Mouse (Mus musculus): ENCODE measurements around the gene Sorl1. TPM values are rescaled to one million over a fixed set of nuclear protein-coding genes. Genes with fewer than 3 reads are reported as not detected.

Sorl1 gene
- polyA plus RNA-seq, 1 experiment from 2014 or later = 5.0 TPM

DNA sequence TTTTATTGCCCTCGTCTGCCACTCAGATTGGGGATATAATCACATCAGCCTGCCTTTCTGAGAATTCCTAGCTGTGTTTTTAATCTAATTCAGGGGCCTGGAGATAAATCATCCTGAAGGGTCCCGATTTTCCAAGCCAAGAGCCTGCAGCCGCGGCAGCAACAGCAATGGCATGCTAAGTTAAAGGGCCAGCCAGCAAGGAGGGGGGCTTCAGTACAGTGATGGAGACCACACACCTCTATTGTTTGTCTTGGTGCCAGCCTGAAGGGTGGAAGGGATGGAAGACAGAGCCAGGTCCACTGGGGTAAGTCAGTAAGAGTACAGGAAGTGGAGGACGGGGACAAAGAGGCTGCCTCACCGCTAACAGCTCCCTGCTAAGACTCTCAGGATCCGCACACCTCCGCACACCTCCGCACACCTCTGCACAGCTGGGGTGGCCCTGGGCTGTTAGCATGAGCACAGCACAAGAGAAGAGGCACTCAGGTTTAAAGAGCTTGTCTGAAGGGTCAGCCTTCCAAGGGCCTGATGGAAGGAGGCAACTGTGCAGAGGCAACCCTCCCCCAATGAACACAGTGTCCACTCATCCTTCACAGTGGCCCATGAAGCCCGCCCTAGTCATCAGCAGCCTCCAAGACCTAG lies 7.6 kb downstream of the Sorl1 start:
- Histone ChIP-seq H3K4me3 (no peak overlapping the region), H3K4me1 (peaks cover 14% of the 10 kb centered on the region), H3K27me3 (no peaks in the 10 kb centered on the region), H3K9me3 (no peaks in the 10 kb centered on the region), H3K27ac (no peak overlapping the region), H3K4me2 (no peak overlapping the region), H3K36me3 (no peaks in the 10 kb centered on the region), H3K9ac (no peak overlapping the region)
- ATAC-seq (ENCODE audit: insufficient number of reproducible peaks, low FRiP score, low TSS enrichment, low read depth) = no peak
- WGBS = 55% methylated on average over 10 of the region's 10 CpGs

DNA sequence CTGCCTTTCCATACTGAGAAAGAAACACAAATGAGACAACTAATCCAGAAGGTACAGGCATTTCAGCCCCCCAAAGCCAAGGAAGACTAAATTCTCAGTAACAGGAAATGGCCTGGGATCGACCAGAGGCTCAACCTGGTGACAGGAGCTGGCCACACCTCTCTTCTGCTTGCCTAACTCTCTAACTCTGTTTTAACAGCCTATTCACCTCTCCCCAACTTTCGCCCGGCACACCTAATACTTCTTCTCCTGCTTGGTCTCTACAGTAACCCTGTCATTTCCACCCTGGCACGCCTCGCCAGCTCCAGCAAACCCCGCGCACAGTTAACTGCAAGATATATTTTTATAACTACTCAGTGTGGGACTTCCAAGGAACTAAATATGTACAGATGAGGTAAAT lies 9.0 kb downstream of the Sorl1 start:
- H3K27ac ChIP-seq = no peak overlapping the region
- 34% methylated on average over 7 of the region's 7 CpGs for WGBS
- H3K4me2 ChIP-seq = no peak overlapping the region
- no peak overlapping the region for H3K9ac ChIP-seq
- no peaks in the 10 kb centered on the region for H3K36me3 ChIP-seq
- no peaks in the 10 kb centered on the region for H3K9me3 ChIP-seq
- no peaks in the 10 kb centered on the region for H3K27me3 ChIP-seq
- no peak for ATAC-seq (ENCODE audit: insufficient number of reproducible peaks, low FRiP score, low TSS enrichment, low read depth)
- no peak overlapping the region for H3K4me3 ChIP-seq
- peaks cover 14% of the 10 kb centered on the region for H3K4me1 ChIP-seq

DNA sequence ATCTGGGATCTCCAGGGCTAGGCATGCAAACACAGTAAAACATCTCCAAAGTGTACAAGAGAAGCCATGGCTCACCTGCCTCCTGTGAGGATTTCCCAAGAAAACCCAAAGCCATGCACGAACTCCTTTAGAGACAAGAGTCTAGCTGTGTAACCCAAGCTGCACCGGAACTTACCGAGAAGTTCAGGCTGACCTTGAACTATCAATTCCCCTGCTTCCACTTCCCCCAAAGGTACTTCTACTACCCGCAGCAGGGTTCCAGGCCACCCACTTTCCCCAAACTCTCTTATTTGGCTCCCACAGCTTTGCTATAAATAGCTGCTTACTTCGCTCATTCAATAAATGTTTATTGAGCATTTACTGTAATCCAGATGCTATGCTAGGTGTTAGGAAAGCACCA lies 10.8 kb downstream of the Sorl1 start:
- H3K27me3 ChIP-seq = no peaks in the 10 kb centered on the region
- no peak overlapping the region for H3K27ac ChIP-seq
- peaks cover 17% of the 10 kb centered on the region for H3K4me1 ChIP-seq
- no peaks in the 10 kb centered on the region for H3K9me3 ChIP-seq
- ATAC-seq (ENCODE audit: insufficient number of reproducible peaks, low FRiP score, low TSS enrichment, low read depth) = no peak
- no peak overlapping the region for H3K9ac ChIP-seq
- no peaks in the 10 kb centered on the region for H3K36me3 ChIP-seq
- no peak overlapping the region for H3K4me2 ChIP-seq
- WGBS = 59% methylated on average over 5 of the region's 5 CpGs
- no peak overlapping the region for H3K4me3 ChIP-seq

DNA sequence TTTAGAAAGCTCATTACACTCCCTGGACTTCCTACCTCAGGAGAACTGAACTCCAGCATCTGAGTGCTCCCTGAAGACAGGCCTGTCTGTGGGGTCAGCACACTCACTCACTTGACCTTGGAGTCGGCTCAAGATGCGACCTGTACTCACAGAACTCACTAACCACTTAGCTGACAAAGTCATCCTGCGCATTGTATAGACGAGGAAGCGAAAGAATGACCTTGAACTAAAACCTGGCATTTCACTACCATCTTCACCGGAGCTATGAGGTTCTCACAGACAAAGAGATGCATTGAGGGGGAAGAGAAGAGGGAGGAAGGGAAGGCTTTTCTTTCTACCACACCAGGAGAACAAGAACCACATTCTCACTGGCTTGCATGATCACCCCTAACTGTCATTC lies 11.4 kb downstream of the Sorl1 start:
- H3K36me3 ChIP-seq = no peaks in the 10 kb centered on the region
- H3K4me1 ChIP-seq = peaks cover 17% of the 10 kb centered on the region
- no peaks in the 10 kb centered on the region for H3K27me3 ChIP-seq
- ATAC-seq (ENCODE audit: insufficient number of reproducible peaks, low FRiP score, low TSS enrichment, low read depth) = no peak
- 88% methylated on average over 6 of the region's 6 CpGs for WGBS
- no peaks in the 10 kb centered on the region for H3K9me3 ChIP-seq
- no peak overlapping the region for H3K27ac ChIP-seq
- H3K4me3 ChIP-seq = no peak overlapping the region
- H3K9ac ChIP-seq = no peak overlapping the region
- no peak overlapping the region for H3K4me2 ChIP-seq

DNA sequence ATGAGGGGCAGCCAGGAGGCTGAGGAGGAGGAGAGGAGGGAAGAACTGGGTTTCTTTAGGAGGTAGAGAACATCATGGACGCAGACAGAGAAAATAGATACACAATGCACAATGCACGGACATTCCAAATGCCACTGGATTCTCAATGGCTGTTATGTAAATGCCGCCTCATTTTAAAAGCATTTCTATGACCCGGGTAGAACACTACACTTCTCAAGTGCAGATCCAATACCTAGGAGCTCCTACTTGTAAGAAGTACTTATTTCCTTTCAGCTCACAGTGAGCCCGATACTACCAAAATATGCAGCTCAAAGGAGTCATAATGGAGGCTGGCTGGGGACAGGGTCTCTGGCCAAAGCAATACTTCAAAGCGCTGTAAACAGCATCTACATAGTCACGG lies 12.8 kb downstream of the Sorl1 start:
- Histone ChIP-seq H3K9ac (no peak overlapping the region), H3K4me2 (no peak overlapping the region), H3K27me3 (no peaks in the 10 kb centered on the region), H3K4me1 (peaks cover 12% of the 10 kb centered on the region), H3K9me3 (no peaks in the 10 kb centered on the region), H3K4me3 (no peak overlapping the region), H3K36me3 (no peaks in the 10 kb centered on the region), H3K27ac (no peak overlapping the region)
- 90% methylated on average over 7 of the region's 7 CpGs for WGBS
- no peak for ATAC-seq (ENCODE audit: insufficient number of reproducible peaks, low FRiP score, low TSS enrichment, low read depth)

DNA sequence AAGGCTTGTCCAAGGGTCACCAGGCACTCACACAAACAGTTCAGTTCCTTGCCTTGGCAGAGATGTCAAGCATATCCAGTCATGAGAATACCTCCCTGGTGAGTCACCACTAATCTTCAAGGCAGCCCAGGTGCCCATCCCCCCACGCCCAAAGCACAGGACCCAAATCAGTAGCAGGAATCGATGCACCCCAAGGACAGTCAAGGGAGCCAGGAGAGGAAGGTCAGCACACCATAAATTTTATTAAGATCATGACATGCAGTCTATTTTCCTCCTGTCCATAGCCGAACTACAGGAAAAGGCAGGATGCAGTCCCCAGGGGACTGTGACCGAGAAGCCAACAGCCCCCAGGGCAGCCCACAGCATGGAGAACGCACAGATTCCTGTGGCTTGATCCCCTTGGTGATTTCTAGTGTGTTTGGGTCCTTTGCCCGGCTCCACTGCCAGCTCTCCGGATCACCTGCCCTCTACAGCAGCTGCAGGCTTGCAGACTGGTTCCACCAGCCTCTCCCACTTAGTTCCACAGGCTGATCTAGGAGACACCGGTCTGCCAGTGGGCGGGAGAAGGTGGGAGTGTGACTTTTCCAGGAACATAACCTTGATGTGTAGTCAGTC lies 14.2 kb downstream of the Sorl1 start:
- Histone ChIP-seq H3K4me3 (no peak overlapping the region), H3K9me3 (no peaks in the 10 kb centered on the region), H3K36me3 (no peaks in the 10 kb centered on the region), H3K27ac (0 out of 2 replicates have a peak overlapping the region, but pooled peaks have one; percentile 43), H3K4me1 (peaks cover 6% of the 10 kb centered on the region), H3K4me2 (no peak overlapping the region), H3K9ac (no peak overlapping the region), H3K27me3 (no peaks in the 10 kb centered on the region)
- WGBS = 42% methylated on average over 9 of the region's 9 CpGs
- no peak for ATAC-seq (ENCODE audit: insufficient number of reproducible peaks, low FRiP score, low TSS enrichment, low read depth)

- Histone ChIP-seq H3K4me3 (no peak overlapping the region), H3K9ac (no peak overlapping the region), H3K27ac (0 out of 2 replicates have a peak overlapping the region, but pooled peaks have one; percentile 9), H3K4me2 (no peak overlapping the region), H3K36me3 (no peaks in the 10 kb centered on the region), H3K9me3 (no peaks in the 10 kb centered on the region), H3K4me1 (peaks cover 6% of the 10 kb centered on the region), H3K27me3 (no peaks in the 10 kb centered on the region)
- WGBS = 61% methylated on average over 5 of the region's 5 CpGs
- ATAC-seq (ENCODE audit: insufficient number of reproducible peaks, low FRiP score, low TSS enrichment, low read depth) = no peak
Observed at GRCm38 (mm10) chr9:42109131-42109530, 15.0 kb downstream of the Sorl1 start.

- ATAC-seq (ENCODE audit: insufficient number of reproducible peaks, low FRiP score, low TSS enrichment, low read depth) = 0 out of 2 replicates have a peak, but pooled peaks have one; percentile 40
- Histone ChIP-seq H3K27me3 (no peaks in the 10 kb centered on the region), H3K4me1 (peaks cover 6% of the 10 kb centered on the region), H3K4me3 (no peak overlapping the region), H3K9me3 (no peaks in the 10 kb centered on the region), H3K36me3 (no peaks in the 10 kb centered on the region), H3K27ac (no peak overlapping the region; the same call in 1 of the 2 replicates), H3K9ac (no peak overlapping the region), H3K4me2 (no peak overlapping the region)
- WGBS = 37% methylated on average over 6 of the region's 6 CpGs
Observed at GRCm38 (mm10) chr9:42108369-42108951, 15.6 kb downstream of the Sorl1 start.

- Histone ChIP-seq H3K27ac (no peak overlapping the region), H3K4me2 (no peak overlapping the region), H3K27me3 (no peaks in the 10 kb centered on the region), H3K36me3 (no peaks in the 10 kb centered on the region), H3K4me3 (no peak overlapping the region), H3K9ac (no peak overlapping the region), H3K9me3 (no peaks in the 10 kb centered on the region), H3K4me1 (peaks cover 6% of the 10 kb centered on the region)
- WGBS = 91% methylated on average over 10 of the region's 10 CpGs
- no peak for ATAC-seq (ENCODE audit: insufficient number of reproducible peaks, low FRiP score, low TSS enrichment, low read depth)
Observed at GRCm38 (mm10) chr9:42107062-42107461, 17.0 kb downstream of the Sorl1 start.

DNA sequence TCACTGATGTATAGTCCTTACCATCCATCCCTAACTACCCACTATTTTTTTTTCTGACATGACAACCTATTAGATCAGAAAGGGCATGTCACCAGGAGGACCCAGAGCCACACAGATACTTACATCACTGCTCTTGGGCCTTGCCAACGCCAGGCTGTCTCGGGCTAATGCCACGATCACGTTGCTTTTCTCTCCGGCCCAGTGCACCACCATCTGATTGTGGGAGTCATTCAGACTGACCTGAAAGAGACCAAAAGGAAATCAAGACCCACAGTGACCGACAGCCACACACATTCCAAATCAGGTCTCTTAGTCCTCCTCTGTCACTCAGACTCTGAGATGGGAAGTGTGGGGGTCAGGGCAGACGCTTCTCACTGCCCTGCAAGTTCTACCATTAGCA lies 17.8 kb downstream of the Sorl1 start:
- H3K9ac ChIP-seq = no peak overlapping the region

GRCm38 (mm10) chr9:42103546-42103945 lies 20.6 kb downstream of the Sorl1 start:
- ATAC-seq (ENCODE audit: insufficient number of reproducible peaks, low FRiP score, low TSS enrichment, low read depth) = no peak
- Histone ChIP-seq H3K4me2 (no peak overlapping the region), H3K36me3 (no peaks in the 10 kb centered on the region), H3K9ac (no peak overlapping the region), H3K4me1 (no peaks in the 10 kb centered on the region; the same call in 1 of the 2 replicates), H3K4me3 (no peak overlapping the region), H3K9me3 (no peaks in the 10 kb centered on the region), H3K27ac (no peak overlapping the region), H3K27me3 (no peaks in the 10 kb centered on the region)
- 88% methylated on average over 7 of the region's 7 CpGs for WGBS

More for the DNA sequence above, 17.8 kb downstream of the Sorl1 start:
- Histone ChIP-seq H3K27me3 (no peaks in the 10 kb centered on the region), H3K4me1 (peaks cover 6% of the 10 kb centered on the region), H3K27ac (no peak overlapping the region), H3K4me3 (no peak overlapping the region), H3K4me2 (no peak overlapping the region), H3K9me3 (no peaks in the 10 kb centered on the region), H3K36me3 (no peaks in the 10 kb centered on the region)
- WGBS = 91% methylated on average over 7 of the region's 7 CpGs
- no peak for ATAC-seq (ENCODE audit: insufficient number of reproducible peaks, low FRiP score, low TSS enrichment, low read depth)

DNA sequence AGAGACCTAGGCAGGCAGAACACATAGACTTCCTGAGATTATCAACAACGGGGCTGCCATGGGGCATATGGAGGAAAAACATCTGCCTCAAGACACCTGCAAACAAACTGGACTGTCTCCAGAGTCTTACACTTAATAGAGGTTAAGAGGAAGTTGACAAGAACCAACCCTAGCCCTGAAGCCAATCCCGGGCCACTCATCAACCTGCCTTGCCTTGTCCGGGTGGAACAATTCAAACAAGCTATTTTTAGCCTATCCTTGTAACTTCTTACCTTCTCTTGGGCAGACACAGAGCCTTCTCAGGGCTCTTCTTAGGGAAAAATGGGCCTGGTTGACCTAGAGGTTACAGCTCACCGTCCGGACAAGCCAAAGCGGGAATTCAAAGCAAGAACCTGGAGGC lies 22.1 kb downstream of the Sorl1 start:
- H3K4me3 ChIP-seq = no peak overlapping the region
- 77% methylated on average over 6 of the region's 6 CpGs for WGBS

More for the DNA sequence above, 22.1 kb downstream of the Sorl1 start:
- no peaks in the 10 kb centered on the region for H3K27me3 ChIP-seq
- H3K4me1 ChIP-seq = no peaks in the 10 kb centered on the region
- no peak overlapping the region for H3K4me2 ChIP-seq
- no peaks in the 10 kb centered on the region for H3K36me3 ChIP-seq
- ATAC-seq (ENCODE audit: insufficient number of reproducible peaks, low FRiP score, low TSS enrichment, low read depth) = no peak
- no peaks in the 10 kb centered on the region for H3K9me3 ChIP-seq
- H3K27ac ChIP-seq = no peak overlapping the region
- no peak overlapping the region for H3K9ac ChIP-seq

Data from limb, embryonic 15.5 days (tissue).